Mouse (Mus musculus): Measurements from ENCODE around the gene Lrrc20.

The Lrrc20 gene

DNA sequence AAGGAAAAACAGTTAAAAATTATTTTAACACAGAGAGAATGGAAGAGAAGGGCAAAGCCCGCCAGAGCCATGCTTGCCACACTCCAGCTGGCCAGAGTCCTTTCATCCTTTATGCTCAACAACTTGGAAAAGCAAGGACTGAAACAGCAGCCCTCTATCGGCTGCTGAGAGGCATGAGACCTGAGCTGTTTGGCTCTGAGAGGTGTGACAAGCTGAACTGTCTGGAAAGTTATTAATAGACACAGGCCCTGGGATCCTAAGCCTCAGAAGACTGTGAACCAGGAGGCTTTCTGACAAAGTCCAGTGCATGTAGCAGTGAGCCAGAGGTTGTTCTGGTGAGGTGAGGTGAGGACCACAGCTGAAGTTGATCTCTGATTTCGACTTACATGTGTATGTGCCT lies 2.0 kb upstream of the Lrrc20 start:
- no peak for DNase-seq (ENCODE audit: low read depth, low spot score)

DNA sequence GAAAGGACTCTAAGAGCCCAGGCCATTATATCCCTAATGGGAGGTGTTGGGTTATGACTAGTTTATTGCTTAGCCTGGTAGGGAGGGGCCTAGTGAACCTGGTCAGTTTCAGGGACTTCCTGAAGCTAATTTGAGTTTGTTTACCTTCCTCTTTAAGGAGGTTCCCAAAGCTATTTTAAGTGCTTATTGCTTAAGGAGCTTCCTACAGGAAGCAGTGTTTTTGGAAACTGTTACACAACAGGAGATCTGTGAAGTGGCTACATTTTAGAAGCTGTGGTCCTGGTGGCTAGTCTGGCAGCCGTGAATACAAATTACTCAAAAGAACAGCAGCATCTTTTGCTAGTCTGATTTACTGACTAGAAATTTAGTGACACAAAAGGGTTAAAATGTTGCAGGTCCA lies 1.3 kb upstream of the Lrrc20 start:
- no peak for DNase-seq (ENCODE audit: low read depth, low spot score)

DNA sequence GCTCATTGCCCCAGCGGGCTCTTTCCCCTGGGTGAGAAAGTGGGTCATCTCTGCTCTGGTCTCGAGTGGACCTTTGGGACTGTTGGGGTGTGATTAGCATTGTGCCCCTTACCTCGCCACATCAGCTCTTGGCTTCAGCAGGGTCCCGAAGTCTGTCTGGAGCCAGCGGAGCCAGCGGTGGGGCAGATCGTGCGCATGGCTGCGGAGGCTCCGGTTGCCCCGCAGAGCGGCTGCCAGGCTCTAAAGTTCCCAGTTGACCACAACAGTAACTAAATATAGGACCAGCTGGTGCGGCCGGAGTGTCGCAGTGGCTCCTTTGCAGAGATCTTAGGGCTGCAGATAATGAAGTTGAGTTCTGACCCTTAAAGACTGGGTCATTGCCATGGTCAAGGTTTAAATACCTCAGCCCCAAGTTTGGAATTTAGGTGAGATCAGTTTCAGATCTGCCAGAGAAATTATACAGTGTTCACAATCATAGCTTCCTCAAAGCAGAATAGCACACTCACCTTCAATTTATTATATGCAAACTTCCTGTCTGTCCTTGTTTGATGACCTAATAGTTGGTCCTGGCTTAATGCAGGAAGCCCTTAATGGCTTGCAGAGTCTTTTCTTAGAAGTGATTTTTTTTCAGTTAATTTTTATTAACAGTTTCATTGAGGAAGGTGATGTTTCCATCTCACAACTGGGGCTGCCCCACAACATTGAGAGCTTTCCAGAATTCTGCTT lies 1.0 kb downstream of the Lrrc20 start:
- peak; percentile 9 for DNase-seq (ENCODE audit: low read depth, low spot score)

DNA sequence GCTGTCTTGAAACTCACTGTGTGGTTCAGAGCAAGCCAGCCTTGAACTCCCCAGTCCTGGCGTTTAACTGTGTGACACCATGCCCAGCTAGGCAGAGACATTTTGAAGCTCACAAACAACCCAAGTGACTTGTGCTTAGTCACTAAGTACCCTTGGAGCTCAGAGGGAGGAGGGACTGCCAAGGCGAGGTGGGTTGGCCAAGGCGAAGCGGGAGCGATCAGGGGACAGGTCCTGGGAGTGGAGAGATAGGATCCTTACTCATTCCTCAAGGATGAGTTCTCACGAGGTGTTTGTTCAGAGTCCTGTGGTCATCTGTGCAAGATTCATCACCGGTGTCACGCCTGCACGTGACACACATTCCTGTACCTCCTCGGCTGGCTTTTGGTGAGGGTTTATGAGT lies 3.9 kb downstream of the Lrrc20 start:
- no peak for DNase-seq (ENCODE audit: low read depth, low spot score)

DNA sequence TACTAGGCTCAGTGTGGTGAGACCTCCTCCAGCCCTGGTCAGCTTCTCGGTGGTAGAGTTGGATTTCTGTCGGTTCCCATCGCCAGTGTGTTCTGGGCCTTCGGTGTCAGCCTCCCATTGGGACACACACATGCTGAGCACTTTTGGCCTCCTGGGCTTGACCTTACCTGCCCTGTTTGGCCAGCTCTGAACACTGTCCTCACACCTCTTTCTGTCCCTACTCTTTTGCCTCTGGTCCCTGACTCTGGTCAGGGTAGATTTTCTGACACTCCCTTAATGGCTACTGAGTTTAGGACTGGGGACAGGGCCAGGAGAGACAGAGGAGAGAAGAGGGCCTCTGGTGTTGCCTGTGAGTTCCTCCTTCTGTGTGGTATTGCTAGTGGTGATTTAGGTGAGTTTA lies 4.3 kb downstream of the Lrrc20 start:
- DNase-seq (ENCODE audit: low read depth, low spot score) = no peak

DNA sequence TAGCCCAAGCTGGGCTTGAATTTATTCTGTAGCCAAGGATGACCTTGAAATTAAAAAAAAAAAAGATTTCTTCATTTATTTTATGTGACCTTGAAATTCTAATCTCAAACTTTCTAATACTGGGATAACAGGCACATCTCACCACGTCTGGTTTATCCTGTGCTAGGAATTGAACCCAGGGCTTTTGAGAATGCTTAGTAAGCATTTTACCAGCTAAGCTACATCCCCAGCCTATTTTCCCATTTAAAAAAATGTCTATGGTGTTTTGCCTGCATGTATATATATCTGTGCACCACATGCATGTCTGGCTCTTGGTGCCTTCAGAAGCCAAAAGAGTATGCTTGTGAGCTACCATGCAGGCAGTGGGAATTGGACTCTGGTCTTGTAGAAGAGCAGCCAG lies 4.9 kb downstream of the Lrrc20 start:
- no peak for DNase-seq (ENCODE audit: low read depth, low spot score)

DNA sequence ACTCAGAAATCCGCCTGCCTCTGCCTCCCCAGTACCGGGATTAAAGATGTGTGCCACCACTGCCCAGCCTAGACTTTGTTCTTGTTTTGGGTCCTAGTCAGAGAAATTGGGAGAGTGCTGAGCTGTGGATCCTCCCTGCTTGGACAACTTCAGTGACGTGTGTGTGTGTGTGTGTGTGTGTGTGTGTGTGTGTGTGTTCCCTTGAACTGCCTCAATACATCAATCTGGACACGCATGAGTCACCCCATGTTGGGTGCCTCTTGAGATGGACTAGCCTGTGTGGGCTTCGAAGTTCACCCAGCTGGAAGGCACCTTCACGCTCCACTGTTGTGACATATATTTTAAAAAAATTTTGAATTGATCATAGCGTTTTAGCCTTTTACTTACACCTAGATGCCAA lies 7.2 kb downstream of the Lrrc20 start:
- no peak for DNase-seq (ENCODE audit: low read depth, low spot score)

DNA sequence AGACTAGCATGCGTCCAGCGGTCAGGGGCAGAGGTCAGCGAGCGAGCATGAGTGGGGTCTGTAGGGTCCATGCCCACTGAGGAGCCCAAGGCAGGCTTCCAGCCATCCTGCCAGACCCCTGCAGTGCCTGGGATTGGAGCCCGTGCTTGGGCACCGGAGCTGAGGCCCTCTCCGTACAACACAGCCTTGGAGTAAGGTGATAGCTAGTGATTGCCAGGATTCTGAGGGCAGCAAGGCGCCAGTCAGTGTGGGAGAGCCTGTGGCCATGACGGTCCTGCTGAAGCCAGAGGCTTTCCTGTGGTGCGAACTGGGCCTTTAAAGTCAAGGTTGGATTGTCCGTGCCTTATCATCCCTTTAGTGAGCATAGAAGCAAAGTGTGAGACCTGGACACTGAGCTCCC lies 9.2 kb downstream of the Lrrc20 start:
- no peak for DNase-seq (ENCODE audit: low read depth, low spot score)

DNA sequence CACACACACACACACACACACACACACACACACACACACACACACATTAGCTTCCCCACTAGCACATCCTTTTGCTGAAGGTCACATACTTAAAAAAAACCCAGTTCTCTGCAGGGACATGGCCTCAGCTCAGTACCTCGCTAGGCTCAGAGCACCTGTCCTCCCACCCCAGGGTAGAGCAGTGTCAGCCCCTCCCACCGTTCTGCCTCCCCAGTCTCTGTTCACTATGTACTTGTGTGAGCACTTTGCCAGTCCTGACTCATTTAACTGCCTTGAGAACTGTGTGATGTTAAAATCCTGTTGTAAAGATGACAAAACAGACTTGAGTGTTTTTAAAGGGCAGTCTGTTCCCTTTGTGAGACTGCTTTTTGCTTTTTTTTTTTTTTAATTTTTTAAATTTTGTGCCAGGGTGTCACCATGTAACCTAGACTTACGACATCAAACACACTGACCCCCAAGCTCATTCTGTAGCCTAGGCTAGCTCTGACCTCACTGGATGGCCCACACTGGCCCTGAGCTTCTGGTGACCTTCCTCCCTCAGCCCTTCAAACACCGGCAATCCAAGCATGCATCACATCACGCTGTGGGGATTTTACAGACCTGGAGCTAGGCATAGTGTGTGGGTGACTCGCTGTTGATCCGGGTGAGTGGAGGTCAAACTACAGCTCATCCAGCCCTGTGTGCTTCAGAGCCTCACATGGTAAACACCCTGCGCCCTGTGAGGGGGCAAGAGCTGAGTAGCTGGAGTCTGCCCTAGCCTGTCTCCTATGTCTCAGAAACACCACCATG lies 11.1 kb downstream of the Lrrc20 start:
- DNase-seq (ENCODE audit: low read depth, low spot score) = no peak

DNA sequence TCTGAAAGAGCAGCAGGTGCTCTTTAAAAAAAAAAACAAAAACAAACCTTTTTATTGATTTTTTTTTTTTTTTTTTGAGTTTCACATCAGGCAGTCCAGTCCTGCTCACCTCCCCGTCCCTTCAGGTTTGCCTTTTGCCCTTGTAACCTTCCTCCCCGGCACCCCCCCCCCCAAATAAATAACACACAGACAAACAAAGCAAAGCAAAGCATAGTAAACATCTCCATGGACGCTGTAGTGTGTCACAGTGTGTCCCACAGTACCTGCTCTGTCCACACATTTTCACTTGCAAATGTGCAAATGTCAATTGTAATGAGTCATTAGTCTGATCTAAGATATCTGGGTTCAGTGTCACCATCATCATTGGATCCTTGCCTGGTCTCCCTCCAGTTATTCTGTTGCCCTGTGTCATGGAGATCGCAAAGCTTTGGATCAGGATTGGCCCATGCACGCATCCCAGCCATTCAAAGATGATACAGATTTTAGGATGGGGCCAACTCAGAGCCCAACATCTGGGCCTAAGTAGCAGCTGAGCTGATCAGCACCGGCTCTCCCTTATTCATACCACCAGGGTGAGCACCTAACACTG lies 13.0 kb downstream of the Lrrc20 start:
- no peak for DNase-seq (ENCODE audit: low read depth, low spot score)

DNA sequence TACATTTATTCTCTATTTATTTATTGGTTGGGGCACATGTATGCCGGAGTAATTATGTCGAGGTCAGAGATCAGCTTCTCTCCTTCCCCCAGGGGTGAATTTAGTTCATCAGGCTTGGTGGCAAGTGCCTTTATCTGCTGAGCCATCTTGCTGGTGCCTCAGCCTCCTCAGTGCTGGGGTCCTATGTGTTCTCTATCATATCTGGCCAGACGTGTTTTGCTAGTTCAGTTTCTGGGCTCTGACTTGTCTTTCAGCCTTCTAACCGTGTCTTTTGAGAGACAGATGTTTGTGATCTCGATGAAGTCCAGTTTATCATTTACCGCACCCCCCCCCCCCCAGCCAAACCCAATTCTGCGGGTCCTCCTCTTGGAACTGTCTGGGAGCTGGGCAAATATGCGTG lies 16.0 kb downstream of the Lrrc20 start:
- DNase-seq (ENCODE audit: low read depth, low spot score) = no peak

DNA sequence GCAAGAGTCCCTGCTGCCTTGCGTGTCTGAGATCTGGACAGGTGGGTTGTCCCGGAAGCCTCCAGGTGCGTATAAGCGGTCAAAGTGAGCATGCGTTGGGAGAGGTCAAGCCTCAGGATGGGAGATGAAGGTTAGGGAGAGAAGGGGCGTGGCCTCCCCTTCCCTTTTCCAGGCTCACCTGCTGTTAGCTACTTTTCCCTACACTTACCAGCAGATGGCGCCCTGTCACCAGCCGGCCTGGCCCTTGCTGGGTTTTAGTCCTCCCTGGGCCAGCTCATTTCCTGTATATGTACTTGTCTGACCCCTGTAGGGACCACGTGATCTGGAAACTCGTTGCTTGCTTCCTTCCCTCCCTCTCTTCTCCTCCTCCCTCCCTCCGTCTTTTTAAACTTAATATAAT lies 16.4 kb downstream of the Lrrc20 start:
- DNase-seq (ENCODE audit: low read depth, low spot score) = peak; percentile 69

DNA sequence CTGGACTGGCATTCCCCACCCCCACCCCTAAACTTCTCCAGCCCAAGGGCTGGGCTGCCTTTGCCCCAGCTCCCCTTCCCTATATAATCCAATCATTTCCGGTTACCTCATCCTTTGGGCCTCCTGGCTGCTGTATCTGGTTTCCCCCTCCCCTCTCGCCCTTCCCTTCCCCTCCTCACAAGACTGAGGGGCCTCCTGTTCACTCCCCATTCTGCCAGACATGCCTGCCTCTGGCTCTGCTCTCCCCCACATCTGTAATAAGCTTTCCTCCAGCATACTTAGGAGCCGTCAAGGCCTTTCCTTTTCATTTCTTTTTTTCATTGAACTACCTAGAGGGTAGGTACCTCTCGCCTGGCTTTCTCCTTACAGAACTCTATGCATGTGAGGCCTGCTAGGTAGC lies 19.9 kb downstream of the Lrrc20 start:
- no peak for DNase-seq (ENCODE audit: low read depth, low spot score)

DNA sequence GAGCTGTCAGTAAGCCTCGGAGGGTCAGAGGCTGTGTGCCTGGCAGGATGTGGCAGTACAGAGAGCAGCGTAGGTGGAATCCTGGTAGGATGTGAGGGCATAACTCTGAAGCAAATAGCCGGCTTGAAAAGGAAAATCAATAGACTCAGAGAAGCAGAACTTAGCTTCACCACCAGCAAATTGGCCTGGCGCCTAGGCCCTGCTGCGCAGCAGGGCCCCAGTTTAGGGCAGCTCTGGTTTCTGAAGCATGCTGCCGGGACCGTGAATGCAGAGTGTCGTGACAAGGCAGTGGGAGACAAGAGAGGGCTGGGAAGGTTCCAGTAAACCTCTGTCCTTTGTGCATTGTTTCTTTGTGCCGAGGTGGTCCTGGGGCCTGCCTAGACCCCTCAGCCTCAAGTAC lies 20.6 kb downstream of the Lrrc20 start:
- DNase-seq (ENCODE audit: low read depth, low spot score) = no peak

DNA sequence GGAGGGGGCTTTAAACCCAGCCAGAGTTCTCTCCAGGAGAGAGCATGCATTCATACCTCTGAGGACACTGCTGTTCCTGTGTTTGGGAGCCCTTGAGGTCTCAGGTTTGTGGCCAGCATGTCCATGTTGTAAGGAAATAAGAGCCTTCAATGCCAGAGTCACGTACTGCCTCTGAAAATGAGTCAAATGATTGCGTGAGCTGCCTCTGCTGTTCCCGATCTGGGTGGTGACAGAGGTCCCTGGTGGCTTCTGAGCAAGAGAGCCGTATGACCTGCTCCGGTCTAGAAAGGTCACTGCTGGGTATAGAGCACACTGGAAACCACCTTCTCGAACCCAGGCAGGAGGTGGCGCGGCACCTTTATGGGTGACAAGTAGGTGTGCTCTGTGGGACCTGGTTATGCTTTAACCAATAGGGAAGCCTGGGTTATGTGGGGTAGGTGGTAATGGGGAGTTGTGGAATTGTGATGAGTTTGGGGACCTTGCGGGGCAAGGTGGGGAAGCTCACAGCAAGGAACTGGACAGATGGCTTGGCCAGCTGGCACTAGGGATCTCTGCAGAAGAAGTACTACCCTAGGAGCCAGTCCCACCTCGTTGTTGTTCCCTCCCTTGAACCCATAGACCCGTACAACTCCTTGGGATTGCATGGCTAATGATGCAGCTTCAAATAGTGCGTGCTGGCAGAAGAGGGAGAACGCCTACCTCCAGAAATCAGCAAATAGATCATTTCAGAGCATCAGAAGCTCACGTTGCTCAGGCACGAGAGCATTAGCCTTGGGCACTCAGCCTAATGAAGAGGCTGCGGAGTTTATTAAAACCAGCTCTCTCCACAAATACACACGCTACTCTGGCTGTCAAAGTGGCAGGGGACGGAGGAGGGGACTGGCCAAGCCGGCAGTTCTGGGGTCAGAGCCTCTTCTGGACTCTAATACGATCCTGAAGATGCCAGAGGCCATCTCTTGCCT lies 24.2 kb downstream of the Lrrc20 start:
- DNase-seq (ENCODE audit: low read depth, low spot score) = no peak

DNA sequence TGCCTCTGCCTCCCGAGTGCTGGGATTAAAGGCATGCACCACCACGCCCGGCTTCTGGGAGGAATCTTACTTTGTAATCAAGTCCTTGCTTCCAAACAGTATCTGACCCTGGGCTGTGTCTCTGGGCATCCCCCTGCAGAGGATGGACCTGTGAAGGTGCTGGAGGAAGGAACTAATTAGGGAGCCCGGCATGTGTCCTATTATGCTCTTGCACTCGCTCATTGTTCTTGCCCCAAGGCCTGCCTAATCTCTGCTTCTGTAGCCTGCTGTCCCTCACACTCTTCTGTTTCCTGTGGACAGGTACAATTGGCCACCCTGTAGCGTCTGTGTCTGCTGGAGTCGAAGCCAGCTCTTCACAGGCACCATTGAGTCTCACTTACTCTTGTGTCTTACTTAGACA lies 25.2 kb downstream of the Lrrc20 start:
- DNase-seq (ENCODE audit: low read depth, low spot score) = no peak

DNA sequence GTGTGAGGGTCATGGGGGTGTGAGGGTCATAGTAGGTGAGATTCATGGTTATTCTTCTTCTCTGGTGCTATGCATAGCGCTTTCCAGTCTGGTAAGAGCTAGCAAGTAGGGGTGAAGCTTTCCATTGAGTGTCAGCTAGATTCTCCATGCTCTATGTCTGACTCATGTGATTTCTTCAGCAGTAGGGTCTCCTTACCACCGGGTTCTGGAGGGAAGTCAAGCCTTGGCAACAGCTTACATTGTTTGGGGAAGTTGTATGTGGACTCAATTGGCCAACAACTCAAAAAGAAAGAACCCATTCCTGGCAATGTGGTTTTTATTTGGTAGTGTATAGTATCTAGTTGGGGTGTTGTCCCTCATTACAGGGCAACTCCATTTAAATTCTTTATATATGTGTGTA lies 28.5 kb downstream of the Lrrc20 start:
- DNase-seq (ENCODE audit: low read depth, low spot score) = no peak

DNA sequence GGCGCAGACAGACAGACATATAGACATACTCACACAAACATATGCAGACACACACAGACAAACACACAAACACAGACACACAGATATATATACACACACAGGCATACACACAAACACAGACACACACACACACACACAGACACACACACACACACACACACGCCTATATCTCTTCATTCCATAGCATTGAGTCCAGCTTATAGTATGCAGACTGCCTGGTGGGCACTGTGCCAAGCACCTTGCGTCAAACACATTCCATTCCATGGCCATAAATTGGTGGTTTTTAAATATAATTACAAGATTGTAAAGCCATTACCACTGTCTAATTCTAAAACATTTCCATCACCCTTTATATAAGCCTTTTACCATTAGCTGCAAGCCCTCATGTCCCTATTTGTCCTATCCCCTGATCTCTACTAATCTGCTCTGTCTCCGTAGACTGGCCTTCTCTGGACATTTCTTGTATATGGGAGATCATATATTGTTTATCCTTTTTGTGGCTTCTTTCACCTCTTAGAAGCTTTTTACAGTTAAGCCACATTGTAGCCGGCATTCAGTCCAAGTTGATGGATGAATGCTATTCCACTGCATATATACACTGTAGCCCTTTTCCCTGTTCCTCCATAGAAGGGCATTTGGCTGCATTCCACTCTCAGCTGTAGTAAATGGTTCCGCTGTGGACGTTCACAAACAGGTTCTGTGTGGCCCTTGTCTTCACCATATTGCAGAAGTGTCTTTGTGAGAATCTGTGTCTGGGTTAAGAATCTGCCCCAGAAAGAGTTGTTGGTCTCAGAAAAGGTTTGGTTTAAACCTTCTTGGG lies 31.0 kb downstream of the Lrrc20 start:
- no peak for DNase-seq (ENCODE audit: low read depth, low spot score)

DNA sequence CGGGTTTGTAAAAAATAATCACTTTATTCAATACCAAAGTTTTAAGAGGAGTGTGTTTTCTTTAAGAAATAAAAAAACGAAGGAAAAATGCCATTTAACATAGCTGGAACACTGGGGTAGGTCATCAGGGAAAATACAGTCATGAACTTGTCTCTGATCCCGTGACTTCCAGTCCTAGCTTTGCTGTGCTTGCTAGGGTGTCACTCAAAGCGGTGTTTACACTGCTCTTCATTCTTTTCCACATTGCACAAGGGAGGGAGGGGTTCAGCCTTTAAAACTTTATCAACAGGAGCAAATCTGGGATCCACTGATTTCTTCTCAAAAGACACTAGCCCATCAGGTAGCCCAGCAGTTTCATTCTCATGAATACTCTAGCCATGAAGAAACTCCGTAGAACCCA lies 34.3 kb downstream of the Lrrc20 start:
- DNase-seq (ENCODE audit: low read depth, low spot score) = no peak

DNA sequence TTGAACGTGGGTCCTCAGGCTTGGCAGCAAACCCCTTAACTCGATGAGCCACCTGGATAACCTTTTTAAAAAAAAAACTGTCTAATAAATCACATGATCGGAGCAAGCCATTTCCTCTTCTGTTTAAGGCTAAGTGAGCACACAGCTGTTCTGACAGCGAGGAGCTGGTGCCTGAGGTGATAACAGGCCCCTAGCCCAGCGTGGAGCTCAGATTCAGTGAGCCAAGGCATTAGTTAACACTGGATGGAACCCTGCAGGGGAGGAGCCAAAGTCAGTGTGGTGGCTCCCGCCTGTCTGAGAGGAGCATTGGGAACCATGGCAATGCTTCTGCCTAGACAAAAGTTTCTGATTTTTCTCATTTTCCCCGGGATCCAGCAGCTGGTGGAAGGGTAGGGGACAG lies 35.2 kb downstream of the Lrrc20 start:
- DNase-seq (ENCODE audit: low read depth, low spot score) = no peak
